Mouse (Mus musculus) cortical plate, adult 2 months (tissue): ENCODE results near the gene Igf1. TPM values are rescaled to one million over a fixed set of nuclear protein-coding genes. Genes with fewer than 3 reads are reported as not detected.

Experiments
- H3K27ac ChIP-seq: fragments of 200-500 bp; 2 replicates; pipeline ENCODE4 v1.5.1; 2012; ENCODE audit warnings: low read length, control low read depth, inconsistent platforms; ENCODE audit not compliant: insufficient read depth
- H3K4me1 ChIP-seq: fragments of 200-500 bp; 2 replicates; pipeline ENCODE4 v1.6.1; 2011; ENCODE audit warnings: low read length; ENCODE audit not compliant: control insufficient read depth, insufficient read depth
- H3K4me3 ChIP-seq: fragments of 200-500 bp; 2 replicates; pipeline ENCODE4 v1.5.1; 2011; ENCODE audit warnings: mild to moderate bottlenecking, low read length, control low read depth; ENCODE audit not compliant: insufficient read depth
- CTCF ChIP-seq: fragments of 200-500 bp; IDR thresholded peaks from 2 replicates; pipeline ENCODE4 v1.5.1; 2011; ENCODE audit warnings: mild to moderate bottlenecking, control low read depth, low read length; ENCODE audit not compliant: insufficient read depth; ENCODE audit errors: extremely low read depth
- POLR2A ChIP-seq: fragments of 200-500 bp; IDR thresholded peaks from 2 replicates; pipeline ENCODE4 v1.6.1; 2011; ENCODE audit warnings: mild to moderate bottlenecking, low read length, control low read depth; ENCODE audit not compliant: insufficient read depth; ENCODE audit errors: extremely low read depth
- polyA plus RNA-seq: library from polyadenylated mRNA; depleted of rRNA; stranded (reverse); fragments of >200 nt; gene quantifications from 2 replicates; pipeline ENCODE4 v1.2.3, GENCODE M21; 2012

Gene Igf1
- polyA plus RNA-seq, 1 experiment = 5.0 TPM

DNA sequence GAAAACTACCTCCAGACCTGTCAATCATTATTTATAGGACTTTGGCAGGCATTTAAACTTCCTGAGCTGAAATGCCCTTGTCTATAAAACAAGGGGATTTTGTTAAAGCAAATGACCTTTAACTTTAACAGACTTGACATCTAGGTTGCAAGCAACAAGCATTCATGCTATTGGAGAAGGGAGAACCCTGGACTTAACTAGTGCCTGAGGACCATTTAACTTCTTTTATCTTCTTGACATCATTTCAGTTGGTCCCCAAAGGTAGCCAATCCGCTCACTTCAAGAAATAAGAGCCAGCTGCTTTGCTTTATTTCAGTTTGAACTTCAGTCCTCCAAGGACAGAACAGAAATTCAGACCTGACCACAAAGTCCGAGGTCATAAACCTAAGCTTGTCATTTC is 11.1 kb downstream of the Igf1 start:
- no peak for TF ChIP-seq CTCF
- TF ChIP-seq POLR2A = no peak
- no peaks in the 10 kb centered on the region for H3K4me1 ChIP-seq
- H3K27ac ChIP-seq = no peak overlapping the region
- H3K4me3 ChIP-seq = no peak overlapping the region

DNA sequence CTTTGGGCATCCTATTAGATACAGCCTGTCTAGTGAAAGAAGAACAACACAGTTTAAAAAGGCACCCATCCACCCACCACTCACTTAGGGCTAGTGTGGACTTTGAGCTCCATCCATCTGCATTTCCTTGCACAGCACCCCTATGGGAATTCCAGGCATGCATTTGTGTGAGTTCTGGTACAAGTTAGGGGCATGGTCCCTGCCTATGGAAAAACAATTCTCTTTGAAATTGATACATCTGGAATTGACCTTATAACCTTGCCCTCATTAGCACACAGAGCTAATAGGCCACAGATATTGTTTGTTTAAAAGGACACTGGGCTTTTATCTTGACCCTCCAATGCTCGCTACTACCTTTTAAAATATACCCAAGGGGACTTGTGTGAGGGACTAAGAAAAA is 11.6 kb downstream of the Igf1 start:
- no peak overlapping the region for H3K4me3 ChIP-seq
- H3K27ac ChIP-seq = no peak overlapping the region
- no peak for TF ChIP-seq CTCF
- TF ChIP-seq POLR2A = no peak
- H3K4me1 ChIP-seq = no peaks in the 10 kb centered on the region

DNA sequence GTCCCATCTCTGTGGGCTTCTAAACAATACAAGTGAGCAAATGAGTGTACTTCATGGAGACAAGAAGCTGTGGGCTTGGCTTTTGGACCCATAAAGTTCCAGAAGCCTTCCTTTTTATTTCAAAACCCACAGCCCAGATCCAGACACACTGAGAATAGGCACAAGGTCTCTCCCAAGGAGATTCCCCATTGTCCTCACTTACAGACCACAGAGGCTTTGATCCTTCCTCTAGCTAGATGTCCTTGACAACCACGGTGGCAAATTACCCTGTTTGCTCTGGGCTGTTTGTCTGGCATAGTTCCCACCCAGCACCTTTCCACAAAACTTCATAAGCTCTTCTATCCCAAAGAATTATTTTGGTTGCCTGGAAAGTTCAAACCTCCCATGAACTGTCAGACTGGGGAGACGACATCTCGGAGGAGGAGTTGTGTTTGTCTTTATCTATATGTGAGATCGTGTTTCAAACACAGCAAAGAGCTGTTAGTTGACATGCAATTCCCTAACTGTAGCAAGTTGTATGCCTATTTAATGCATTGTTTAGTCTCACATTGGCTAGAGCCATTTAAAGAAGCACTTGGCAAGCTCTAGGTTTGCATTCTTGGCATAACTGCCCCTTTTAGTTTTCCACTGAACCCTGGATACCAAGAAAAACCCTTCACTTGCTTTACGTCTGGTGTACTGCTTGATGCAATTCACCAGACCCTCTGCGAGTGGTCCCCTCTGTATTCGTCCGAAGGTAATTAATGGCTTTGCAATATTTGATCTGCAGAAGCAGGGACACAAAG is 14.0 kb downstream of the Igf1 start:
- TF ChIP-seq POLR2A (no peak), CTCF (no peak)

DNA sequence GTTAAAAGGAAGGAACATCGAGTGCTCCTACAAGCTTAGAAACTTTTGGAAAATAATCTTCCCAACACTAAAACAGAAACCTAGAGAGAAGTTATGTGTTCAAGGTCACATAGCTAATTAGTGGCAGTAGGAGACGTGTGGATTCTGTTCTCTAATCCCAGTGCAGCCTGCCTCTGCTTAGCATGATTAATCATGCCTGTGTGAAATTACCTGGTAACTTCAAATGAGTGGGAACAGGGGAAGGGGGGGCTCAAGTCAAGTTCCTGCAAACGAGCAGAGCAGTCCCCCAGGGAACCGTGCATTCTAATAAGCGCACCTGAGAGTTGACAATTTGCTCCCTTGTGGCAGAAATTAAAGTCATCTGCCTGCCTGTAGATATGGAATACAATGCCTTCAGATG is 14.8 kb downstream of the Igf1 start:
- no peak overlapping the region for H3K4me3 ChIP-seq
- no peak overlapping the region for H3K27ac ChIP-seq
- no peak for TF ChIP-seq CTCF
- no peak for TF ChIP-seq POLR2A

More for the DNA sequence above, 14.0 kb downstream of the Igf1 start:
- Histone ChIP-seq H3K27ac (no peak overlapping the region), H3K4me3 (no peak overlapping the region), H3K4me1 (no peaks in the 10 kb centered on the region)

DNA sequence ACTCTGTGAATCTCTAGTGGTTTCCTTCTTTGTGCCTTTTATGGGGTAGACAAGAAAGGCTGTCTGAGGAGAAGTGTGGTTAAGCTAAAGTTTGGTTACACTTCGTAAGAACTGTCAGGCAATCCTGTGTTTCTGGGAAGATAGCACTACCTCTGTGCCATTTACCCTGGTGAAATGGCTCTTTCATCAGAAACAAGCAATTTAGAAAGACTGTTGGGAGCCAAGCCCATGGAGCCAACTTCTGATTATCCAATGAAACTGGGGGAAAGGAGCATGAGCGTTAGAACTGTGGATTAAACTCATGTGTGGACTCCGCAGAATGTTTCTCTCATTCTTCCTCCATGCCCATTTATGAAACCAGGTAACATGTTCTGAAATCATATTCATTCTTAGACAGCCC is 15.5 kb downstream of the Igf1 start:
- TF ChIP-seq POLR2A (no peak), CTCF (no peak)

More for the DNA sequence above, 14.8 kb downstream of the Igf1 start:
- H3K4me1 ChIP-seq = no peaks in the 10 kb centered on the region

DNA sequence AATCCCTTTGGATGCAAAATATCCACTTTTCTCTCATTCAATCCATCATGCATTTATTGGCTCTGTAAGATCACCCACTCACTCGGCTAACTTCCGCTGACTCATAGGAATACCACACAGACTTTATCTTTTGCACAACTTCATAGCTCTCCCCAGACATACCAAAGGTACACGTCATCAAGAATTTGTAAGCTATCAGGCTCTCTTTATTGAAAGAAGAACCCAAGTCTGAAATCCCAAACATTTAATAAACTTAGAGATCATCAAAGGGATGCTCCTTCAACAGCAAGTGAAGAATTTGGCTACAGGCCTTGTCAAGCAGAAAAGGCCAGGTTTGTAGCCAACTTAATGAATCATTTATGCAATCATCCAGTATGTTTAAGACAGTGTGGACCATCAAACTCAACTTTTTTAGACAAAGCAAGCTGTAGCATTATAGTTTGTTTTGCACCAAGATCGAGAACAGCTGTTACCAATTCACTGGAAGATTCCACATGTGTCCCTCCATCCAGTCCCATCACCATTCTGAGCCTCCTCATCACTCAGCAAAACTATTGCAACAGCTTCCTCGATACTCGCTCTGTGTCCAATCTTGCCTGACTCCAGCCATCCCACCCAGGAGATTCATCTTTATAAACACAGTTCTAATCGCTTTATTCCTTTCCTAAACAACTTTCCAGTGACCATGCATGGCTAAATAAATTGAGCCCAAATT is 22.2 kb downstream of the Igf1 start:
- no peak for TF ChIP-seq CTCF
- no peak for TF ChIP-seq POLR2A
- Histone ChIP-seq H3K4me3 (no peak overlapping the region), H3K27ac (no peak overlapping the region), H3K4me1 (no peaks in the 10 kb centered on the region; the same call in 1 of the 2 replicates)

More for the DNA sequence above, 15.5 kb downstream of the Igf1 start:
- Histone ChIP-seq H3K4me3 (no peak overlapping the region), H3K27ac (no peak overlapping the region), H3K4me1 (no peaks in the 10 kb centered on the region)

DNA sequence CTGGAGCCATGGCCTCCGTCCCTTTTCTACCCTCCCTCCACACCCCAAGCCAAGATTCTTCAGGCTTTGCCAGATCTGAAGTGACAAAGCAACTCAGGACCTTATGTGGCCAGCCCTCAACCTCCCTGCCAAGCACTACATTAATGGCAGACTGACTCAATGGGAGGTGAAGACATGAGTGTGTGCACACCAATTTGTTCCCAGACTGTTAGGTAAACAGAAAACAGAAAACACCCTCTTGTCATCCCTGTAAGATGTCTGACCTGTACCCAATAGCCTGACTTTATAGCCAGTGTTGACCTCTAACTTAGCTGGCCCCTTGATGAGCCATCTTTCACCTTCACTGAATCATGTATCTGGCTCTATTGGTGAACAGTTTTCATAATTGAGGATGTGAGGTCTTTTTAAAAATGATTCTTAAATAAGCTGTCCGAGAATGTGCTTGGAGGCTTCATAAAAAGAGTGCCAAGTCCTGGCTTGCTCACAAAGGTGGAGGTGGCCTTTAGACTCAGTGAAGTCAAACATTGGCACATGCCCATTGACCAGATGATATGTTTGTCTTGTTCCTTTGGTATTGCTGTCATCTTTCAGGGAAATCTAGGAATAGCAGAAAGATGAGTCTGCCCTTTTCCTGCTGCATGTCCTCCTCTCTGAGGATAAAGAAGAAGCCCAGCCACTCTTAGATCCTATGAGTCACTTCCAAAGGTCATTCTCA is 27.4 kb downstream of the Igf1 start:
- Histone ChIP-seq H3K4me1 (no peaks in the 10 kb centered on the region; the same call in 1 of the 2 replicates), H3K27ac (no peak overlapping the region), H3K4me3 (no peak overlapping the region)
- TF ChIP-seq POLR2A = no peak
- TF ChIP-seq CTCF = no peak

DNA sequence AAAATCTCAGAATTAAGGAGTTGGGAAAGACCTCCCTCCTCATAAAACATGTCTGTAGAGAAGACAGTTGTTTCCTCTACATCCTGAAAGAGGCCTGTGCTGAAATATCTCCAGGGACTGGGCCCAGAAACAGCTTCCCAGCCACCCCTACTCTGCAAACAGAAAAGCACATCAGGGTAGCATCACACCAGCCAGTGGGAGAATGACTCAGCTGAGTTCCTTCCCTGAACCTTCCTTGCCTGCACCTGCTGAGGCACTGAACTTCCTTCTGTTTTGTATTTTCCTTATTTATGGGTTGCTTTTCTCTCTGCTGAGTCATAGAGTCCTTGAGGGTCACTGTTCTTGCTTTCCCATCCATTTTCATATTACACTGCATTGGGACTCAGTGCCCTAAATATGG is 31.8 kb downstream of the Igf1 start:
- no peak overlapping the region for H3K27ac ChIP-seq
- H3K4me1 ChIP-seq = no peaks in the 10 kb centered on the region
- no peak for TF ChIP-seq CTCF
- TF ChIP-seq POLR2A = no peak
- H3K4me3 ChIP-seq = no peak overlapping the region

DNA sequence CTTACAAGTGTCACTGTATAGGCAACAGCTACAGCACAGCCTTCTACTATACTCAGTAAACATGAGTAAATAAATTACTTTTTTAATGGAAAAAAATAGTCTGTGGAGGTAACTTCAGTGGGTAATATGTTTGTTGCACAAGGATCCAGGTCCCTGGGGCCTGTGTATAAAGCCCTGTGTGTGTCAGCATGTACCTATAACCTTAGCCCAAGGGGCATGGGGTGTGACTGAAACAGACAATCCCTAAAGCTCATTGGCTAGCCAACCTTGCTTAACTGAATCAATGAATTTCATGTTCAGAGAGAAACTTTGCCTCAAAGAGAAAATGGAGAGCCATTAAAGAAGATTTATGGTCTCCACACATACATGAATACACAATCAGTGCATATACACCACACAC is 34.2 kb downstream of the Igf1 start:
- no peak for TF ChIP-seq POLR2A
- no peak for TF ChIP-seq CTCF
- H3K4me1 ChIP-seq = no peaks in the 10 kb centered on the region
- no peak overlapping the region for H3K27ac ChIP-seq
- H3K4me3 ChIP-seq = no peak overlapping the region

DNA sequence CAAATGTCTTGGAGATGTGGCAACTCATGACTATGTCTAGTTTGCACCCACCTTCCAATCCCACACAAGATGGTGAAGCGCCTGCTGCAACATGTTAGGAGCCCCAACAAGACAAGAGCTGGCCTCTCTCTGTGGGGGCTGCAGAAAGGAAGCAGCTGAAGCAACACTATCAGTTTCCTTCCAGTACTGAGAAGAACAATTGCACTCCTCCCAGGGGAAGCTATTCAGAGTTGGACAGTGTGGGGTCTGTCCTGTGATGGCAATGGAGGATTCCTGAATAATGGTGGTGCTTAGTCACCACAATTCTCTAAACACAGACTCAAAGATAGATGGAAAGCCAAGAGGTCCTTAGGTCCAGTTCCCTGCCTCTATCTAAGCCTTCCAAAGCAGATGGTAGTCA is 35.2 kb downstream of the Igf1 start:
- Histone ChIP-seq H3K27ac (no peak overlapping the region), H3K4me1 (no peaks in the 10 kb centered on the region), H3K4me3 (no peak overlapping the region)
- TF ChIP-seq CTCF = no peak
- TF ChIP-seq POLR2A = no peak
